Mouse (Mus musculus): ENCODE results near the gene Zfp689. TPM values are rescaled to one million over a fixed set of nuclear protein-coding genes. Genes with fewer than 3 reads are reported as not detected.

The Zfp689 gene
- polyA plus RNA-seq, 1 experiment: 4.9 TPM

GRCm38 (mm10) chr7:127479318-127480225 lies 30.6 kb upstream of the Zfp689 start:
- Histone ChIP-seq H3K4me1 (ENCODE audit: control insufficient read depth, insufficient read depth, low read length) (peaks cover 4% of the 10 kb centered on the region), H3K4me3 (replicated peaks; ENCODE audit: extremely low read depth, low read depth, low read length) (peak overlapping the region; percentile 90)
- TF ChIP-seq CTCF (IDR thresholded peaks at IDR 0.05; ENCODE audit: insufficient read depth, low read length) (no peak), POLR2A (IDR thresholded peaks at IDR 0.05; ENCODE audit: borderline replicate concordance, extremely low read depth, low read depth, low read length) (0 out of 2 replicates have a peak, but pooled peaks have one; percentile 3)
- no peak for DNase-seq
- WGBS: 2% methylated on average over 48 of the region's 48 CpGs

GRCm38 (mm10) chr7:127478635-127479317 lies 29.8 kb upstream of the Zfp689 start, which contains the start of gene Fbrs:
TSS of gene Fbrs (plus strand) at chr7:127479199.
- TF ChIP-seq CTCF (IDR thresholded peaks at IDR 0.05; ENCODE audit: insufficient read depth, low read length): no peak
- TF ChIP-seq POLR2A (IDR thresholded peaks at IDR 0.05; ENCODE audit: borderline replicate concordance, extremely low read depth, low read depth, low read length): peak; percentile 43; the same call in 1 of the 2 replicates
- peaks cover 4% of the 10 kb centered on the region for H3K4me1 ChIP-seq (ENCODE audit: control insufficient read depth, insufficient read depth, low read length)
- under 1% methylated on average over 62 of the region's 62 CpGs for WGBS
- peak within 1 kb of the TSS; percentile 90 for H3K4me3 ChIP-seq (replicated peaks; ENCODE audit: extremely low read depth, low read depth, low read length)
- peak; percentile 94 for DNase-seq

- TF ChIP-seq POLR2A (IDR thresholded peaks at IDR 0.05; ENCODE audit: borderline replicate concordance, extremely low read depth, low read depth, low read length): peak; percentile 94
- TF ChIP-seq CTCF (IDR thresholded peaks at IDR 0.05; ENCODE audit: insufficient read depth, low read length): no peak
- peaks cover 4% of the 10 kb centered on the region for H3K4me1 ChIP-seq (ENCODE audit: control insufficient read depth, insufficient read depth, low read length)
- WGBS: 1% methylated on average over 50 of the region's 50 CpGs
- peak; percentile 97 for DNase-seq
- H3K4me3 ChIP-seq (replicated peaks; ENCODE audit: extremely low read depth, low read depth, low read length): peak overlapping the region; percentile 90
Measured at GRCm38 (mm10) chr7:127477687-127478634, 29.0 kb upstream of the Zfp689 start.

- Histone ChIP-seq H3K4me1 (ENCODE audit: control insufficient read depth, insufficient read depth, low read length) (peaks cover 8% of the 10 kb centered on the region), H3K4me3 (replicated peaks; ENCODE audit: extremely low read depth, low read depth, low read length) (no peak overlapping the region)
- DNase-seq: no peak
- no peak for TF ChIP-seq POLR2A (IDR thresholded peaks at IDR 0.05; ENCODE audit: borderline replicate concordance, extremely low read depth, low read depth, low read length)
- no peak for TF ChIP-seq CTCF (IDR thresholded peaks at IDR 0.05; ENCODE audit: insufficient read depth, low read length)
- 53% methylated on average over 4 of the region's 4 CpGs for WGBS
Measured at GRCm38 (mm10) chr7:127476855-127477254, 27.9 kb upstream of the Zfp689 start.

- no peak for DNase-seq
- no peak for TF ChIP-seq POLR2A (IDR thresholded peaks at IDR 0.05; ENCODE audit: borderline replicate concordance, extremely low read depth, low read depth, low read length)
- no peak for TF ChIP-seq CTCF (IDR thresholded peaks at IDR 0.05; ENCODE audit: insufficient read depth, low read length)
- Histone ChIP-seq H3K4me1 (ENCODE audit: control insufficient read depth, insufficient read depth, low read length) (peaks cover 8% of the 10 kb centered on the region), H3K4me3 (replicated peaks; ENCODE audit: extremely low read depth, low read depth, low read length) (no peak overlapping the region)
- 95% methylated on average over 11 of the region's 11 CpGs for WGBS
Measured at GRCm38 (mm10) chr7:127476336-127476735, 27.4 kb upstream of the Zfp689 start.

GRCm38 (mm10) chr7:127475186-127475740 lies 26.3 kb upstream of the Zfp689 start:
- peaks cover 5% of the 10 kb centered on the region for H3K4me1 ChIP-seq (ENCODE audit: control insufficient read depth, insufficient read depth, low read length)
- no peak for TF ChIP-seq CTCF (IDR thresholded peaks at IDR 0.05; ENCODE audit: insufficient read depth, low read length)
- DNase-seq: no peak

GRCm38 (mm10) chr7:127474378-127475070 lies 25.6 kb upstream of the Zfp689 start:
- Histone ChIP-seq H3K4me1 (ENCODE audit: control insufficient read depth, insufficient read depth, low read length) (peaks cover 9% of the 10 kb centered on the region), H3K4me3 (replicated peaks; ENCODE audit: extremely low read depth, low read depth, low read length) (no peak overlapping the region)
- no peak for DNase-seq
- TF ChIP-seq CTCF (IDR thresholded peaks at IDR 0.05; ENCODE audit: insufficient read depth, low read length) (no peak), POLR2A (IDR thresholded peaks at IDR 0.05; ENCODE audit: borderline replicate concordance, extremely low read depth, low read depth, low read length) (no peak)
- WGBS: 70% methylated on average over 6 of the region's 6 CpGs

More at GRCm38 (mm10) chr7:127475186-127475740, 26.3 kb upstream of the Zfp689 start:
- no peak overlapping the region for H3K4me3 ChIP-seq (replicated peaks; ENCODE audit: extremely low read depth, low read depth, low read length)
- WGBS: 93% methylated on average over 11 of the region's 11 CpGs

- Histone ChIP-seq H3K4me1 (ENCODE audit: control insufficient read depth, insufficient read depth, low read length) (peaks cover 9% of the 10 kb centered on the region), H3K4me3 (replicated peaks; ENCODE audit: extremely low read depth, low read depth, low read length) (no peak overlapping the region)
- no peak for DNase-seq
- TF ChIP-seq CTCF (IDR thresholded peaks at IDR 0.05; ENCODE audit: insufficient read depth, low read length): no peak
- 86% methylated on average over 5 of the region's 5 CpGs for WGBS
Measured at GRCm38 (mm10) chr7:127473705-127474104, 24.7 kb upstream of the Zfp689 start.

Data from lung, adult 2 months (tissue).